Mouse (Mus musculus): ENCODE data around the gene Kif1a.

DNA sequence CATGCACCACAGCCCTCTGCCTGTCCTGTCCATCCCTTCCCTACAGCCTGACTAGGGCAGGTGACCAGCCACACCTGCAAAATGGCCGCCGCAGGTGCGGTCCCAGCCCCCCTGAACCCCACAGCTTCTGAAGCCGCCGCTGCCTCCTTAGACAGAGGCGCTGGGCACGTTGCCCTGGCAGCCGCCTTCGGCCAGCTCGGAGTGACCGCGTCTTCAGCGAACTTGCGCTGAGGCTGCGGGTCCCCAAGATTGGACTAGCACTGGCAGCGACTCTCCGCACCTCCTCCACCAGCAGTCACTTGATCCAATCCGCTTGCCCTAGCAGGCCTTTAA is 1.5 kb downstream of the Kif1a start:
- TF ChIP-seq GATA1 (IDR thresholded peaks at IDR 0.05; ENCODE audit: low read depth, low read length) (no peak), ETS1 (IDR thresholded peaks at IDR 0.05; ENCODE audit: low read depth, low read length) (no peak), CTCF (IDR thresholded peaks at IDR 0.05 in 2 of 3, conservative IDR thresholded peaks at IDR 0.05 in 1 of 3; ENCODE audit: control insufficient read depth in 1 of 3, insufficient read depth in 1 of 3, low read depth in 2 of 3, low read length in 3 of 3, poor library complexity in 1 of 3, severe bottlenecking in 1 of 3) (no peak), POLR2A (IDR thresholded peaks at IDR 0.05; ENCODE audit: control insufficient read depth in 1 of 2, insufficient read depth in 1 of 2, low read depth in 1 of 2, low read length in 2 of 2, poor library complexity in 1 of 2) (no peak), USF1 (IDR thresholded peaks at IDR 0.05; ENCODE audit: low read depth, low read length) (no peak), ELF1 (IDR thresholded peaks at IDR 0.05; ENCODE audit: low read depth, low read length) (no peak)

Measured in MEL (cell line).